Mouse (Mus musculus): ENCODE data around the gene Trdmt1. TPM values are rescaled to one million over a fixed set of nuclear protein-coding genes. Genes with fewer than 3 reads are reported as not detected.

Gene Trdmt1
- polyA plus RNA-seq, 1 experiment from 2014 or later = 8.6 TPM

DNA sequence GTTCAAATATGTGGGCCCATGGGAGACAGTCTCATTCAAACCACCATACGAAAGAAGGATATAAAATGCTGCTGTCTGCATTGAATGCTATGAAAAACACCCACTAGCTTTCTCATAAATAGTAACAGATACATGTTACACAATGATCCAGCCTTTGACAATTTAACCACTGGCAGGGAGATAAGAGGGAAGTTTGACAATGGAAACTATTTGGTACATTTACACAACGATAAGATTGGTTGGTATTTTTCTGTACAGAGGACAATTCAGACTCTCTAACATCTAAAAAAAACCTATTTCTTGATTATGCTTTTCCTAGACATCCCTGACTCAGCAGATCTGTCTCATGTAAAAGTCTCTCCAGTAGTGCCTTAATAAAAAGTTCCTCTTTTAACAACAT, 48.4 kb downstream of the Trdmt1 start:
- WGBS = 86% methylated on average over 2 of the region's 2 CpGs
- no peaks in the 10 kb centered on the region for H3K36me3 ChIP-seq (ENCODE audit: control insufficient read depth, insufficient read depth, low read length)
- DNase-seq (no peak), ATAC-seq (ENCODE audit: low FRiP score, low TSS enrichment) (no peak)
- H3K27ac ChIP-seq (replicated peaks; ENCODE audit: low read depth, low read length) = no peak overlapping the region
- H3K4me2 ChIP-seq (ENCODE audit: low read length) = no peak overlapping the region
- no peak overlapping the region for H3K9ac ChIP-seq (replicated peaks; ENCODE audit: low read length)
- H3K9me3 ChIP-seq (ENCODE audit: control insufficient read depth, low read length) = no peaks in the 10 kb centered on the region
- H3K4me1 ChIP-seq (ENCODE audit: control insufficient read depth, insufficient read depth, low read length) = no peaks in the 10 kb centered on the region
- H3K27me3 ChIP-seq (ENCODE audit: control insufficient read depth, insufficient read depth, low read length) = no peaks in the 10 kb centered on the region
- H3K4me3 ChIP-seq (replicated peaks; ENCODE audit: low read depth, low read length) = no peak overlapping the region

DNA sequence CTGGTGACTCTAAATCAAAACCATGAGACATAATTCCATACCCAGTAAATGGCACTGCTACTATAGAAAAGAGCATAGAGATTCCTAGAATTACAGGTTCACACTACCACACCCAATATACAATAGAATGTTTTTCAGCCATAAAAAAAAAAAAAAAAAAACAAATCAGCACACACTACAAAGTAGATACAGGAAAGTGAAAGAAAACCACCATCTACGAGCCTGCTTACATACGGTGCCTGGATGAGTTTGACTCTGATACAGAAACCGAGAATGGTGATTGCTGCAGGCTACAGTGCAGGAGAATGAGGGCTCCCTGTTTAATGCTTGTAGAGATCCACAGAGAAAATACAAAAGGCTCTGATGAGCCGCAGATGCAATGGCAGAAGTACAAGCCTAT, 51.5 kb downstream of the Trdmt1 start:
- 79% methylated on average over 4 of the region's 4 CpGs for WGBS
- no peak for DNase-seq

DNA sequence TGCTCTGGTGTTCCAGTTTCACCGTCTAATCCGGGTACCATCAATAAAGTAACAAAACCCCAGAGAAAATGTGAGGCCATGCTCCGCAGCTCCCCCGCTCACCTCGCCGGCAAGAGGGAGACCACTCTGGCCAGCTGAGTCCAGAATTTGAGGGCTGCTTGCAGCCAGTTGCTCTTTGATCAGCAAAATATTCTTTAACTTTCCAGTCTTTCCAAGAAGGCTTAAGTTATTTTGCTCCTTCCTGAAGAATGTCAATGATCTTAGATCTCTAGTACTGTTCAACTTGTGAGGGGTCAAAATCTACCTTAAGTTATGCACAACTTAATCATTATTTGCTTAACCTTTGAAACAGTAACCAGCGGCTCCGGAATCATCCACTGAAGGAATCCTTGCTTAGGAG, 52.7 kb downstream of the Trdmt1 start, which contains the start of gene Cubn:
Gene Cubn, minus strand, starts transcription at position 80 of the 400 bp plus-strand sequence.
- Histone ChIP-seq H3K9me3 (ENCODE audit: control insufficient read depth, low read length) (no peaks in the 10 kb centered on the region), H3K36me3 (ENCODE audit: control insufficient read depth, insufficient read depth, low read length) (no peaks in the 10 kb centered on the region), H3K9ac (replicated peaks; ENCODE audit: low read length) (no peak within 1 kb of the TSS), H3K4me1 (ENCODE audit: control insufficient read depth, insufficient read depth, low read length) (no peaks in the 10 kb centered on the region), H3K27me3 (ENCODE audit: control insufficient read depth, insufficient read depth, low read length) (no peaks in the 10 kb centered on the region), H3K4me2 (ENCODE audit: low read length) (no peak within 1 kb of the TSS), H3K27ac (replicated peaks; ENCODE audit: low read depth, low read length) (no peak within 1 kb of the TSS), H3K4me3 (replicated peaks; ENCODE audit: low read depth, low read length) (no peak within 1 kb of the TSS)
- DNase-seq (no peak), ATAC-seq (ENCODE audit: low FRiP score, low TSS enrichment) (no peak)
- 31% methylated on average over 8 of the region's 8 CpGs for WGBS

More for the DNA sequence above, 51.5 kb downstream of the Trdmt1 start:
- Histone ChIP-seq H3K4me2 (ENCODE audit: low read length) (no peak overlapping the region), H3K27me3 (ENCODE audit: control insufficient read depth, insufficient read depth, low read length) (no peaks in the 10 kb centered on the region), H3K9ac (replicated peaks; ENCODE audit: low read length) (no peak overlapping the region), H3K4me3 (replicated peaks; ENCODE audit: low read depth, low read length) (no peak overlapping the region), H3K9me3 (ENCODE audit: control insufficient read depth, low read length) (no peaks in the 10 kb centered on the region), H3K36me3 (ENCODE audit: control insufficient read depth, insufficient read depth, low read length) (no peaks in the 10 kb centered on the region), H3K4me1 (ENCODE audit: control insufficient read depth, insufficient read depth, low read length) (no peaks in the 10 kb centered on the region), H3K27ac (replicated peaks; ENCODE audit: low read depth, low read length) (no peak overlapping the region)
- no peak for ATAC-seq (ENCODE audit: low FRiP score, low TSS enrichment)

DNA sequence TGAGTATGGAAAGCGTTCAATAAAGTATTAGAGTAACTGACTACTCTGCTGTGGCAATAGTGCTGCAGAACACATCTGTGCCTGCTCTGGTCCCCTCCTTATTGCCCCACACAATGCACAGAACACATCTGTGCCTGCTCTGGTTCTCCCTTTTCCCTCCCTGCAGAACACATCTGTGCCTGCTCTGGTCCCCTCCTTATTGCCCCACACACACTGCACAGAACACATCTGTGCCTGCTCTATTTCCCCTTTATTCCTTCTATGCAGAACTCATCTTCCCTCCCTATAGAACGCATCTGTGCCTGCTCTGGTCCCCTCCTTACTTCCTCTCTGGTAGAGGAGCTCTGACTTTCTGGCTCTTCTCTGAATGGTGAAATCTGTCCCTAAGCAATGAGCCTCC, 54.0 kb downstream of the Trdmt1 start:
- Histone ChIP-seq H3K36me3 (ENCODE audit: control insufficient read depth, insufficient read depth, low read length) (no peaks in the 10 kb centered on the region), H3K4me2 (ENCODE audit: low read length) (no peak overlapping the region), H3K9me3 (ENCODE audit: control insufficient read depth, low read length) (no peaks in the 10 kb centered on the region), H3K27ac (replicated peaks; ENCODE audit: low read depth, low read length) (no peak overlapping the region), H3K4me1 (ENCODE audit: control insufficient read depth, insufficient read depth, low read length) (no peaks in the 10 kb centered on the region), H3K4me3 (replicated peaks; ENCODE audit: low read depth, low read length) (no peak overlapping the region), H3K27me3 (ENCODE audit: control insufficient read depth, insufficient read depth, low read length) (no peaks in the 10 kb centered on the region), H3K9ac (replicated peaks; ENCODE audit: low read length) (no peak overlapping the region)
- DNase-seq (no peak), ATAC-seq (ENCODE audit: low FRiP score, low TSS enrichment) (no peak)
- 93% methylated on average over 2 of the region's 2 CpGs for WGBS

DNA sequence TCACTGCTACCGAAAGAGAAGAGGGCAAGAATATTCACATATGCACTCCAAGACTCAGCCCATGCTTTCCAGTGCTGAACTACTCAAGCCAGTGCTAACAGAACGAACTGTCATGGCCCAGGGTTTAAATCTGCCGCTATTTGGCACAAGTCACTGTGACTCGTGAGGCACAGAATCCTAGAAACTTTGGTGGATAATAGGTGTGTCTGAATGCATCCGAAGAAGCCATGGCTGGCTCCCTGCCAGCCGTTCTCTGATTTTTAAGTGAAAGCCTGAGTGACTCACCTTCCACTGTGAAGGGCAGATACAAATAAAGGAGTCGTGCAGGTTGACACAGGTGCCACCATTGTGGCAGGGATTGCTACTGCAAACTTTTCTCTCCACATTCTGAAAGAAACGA, 58.0 kb downstream of the Trdmt1 start:
- Histone ChIP-seq H3K9ac (replicated peaks; ENCODE audit: low read length) (no peak overlapping the region), H3K4me1 (ENCODE audit: control insufficient read depth, insufficient read depth, low read length) (no peaks in the 10 kb centered on the region), H3K36me3 (ENCODE audit: control insufficient read depth, insufficient read depth, low read length) (no peaks in the 10 kb centered on the region), H3K9me3 (ENCODE audit: control insufficient read depth, low read length) (no peaks in the 10 kb centered on the region), H3K27me3 (ENCODE audit: control insufficient read depth, insufficient read depth, low read length) (no peaks in the 10 kb centered on the region), H3K4me3 (replicated peaks; ENCODE audit: low read depth, low read length) (no peak overlapping the region), H3K4me2 (ENCODE audit: low read length) (no peak overlapping the region), H3K27ac (replicated peaks; ENCODE audit: low read depth, low read length) (no peak overlapping the region)
- WGBS = 77% methylated on average over 8 of the region's 8 CpGs
- DNase-seq = no peak
- no peak for ATAC-seq (ENCODE audit: low FRiP score, low TSS enrichment)

DNA sequence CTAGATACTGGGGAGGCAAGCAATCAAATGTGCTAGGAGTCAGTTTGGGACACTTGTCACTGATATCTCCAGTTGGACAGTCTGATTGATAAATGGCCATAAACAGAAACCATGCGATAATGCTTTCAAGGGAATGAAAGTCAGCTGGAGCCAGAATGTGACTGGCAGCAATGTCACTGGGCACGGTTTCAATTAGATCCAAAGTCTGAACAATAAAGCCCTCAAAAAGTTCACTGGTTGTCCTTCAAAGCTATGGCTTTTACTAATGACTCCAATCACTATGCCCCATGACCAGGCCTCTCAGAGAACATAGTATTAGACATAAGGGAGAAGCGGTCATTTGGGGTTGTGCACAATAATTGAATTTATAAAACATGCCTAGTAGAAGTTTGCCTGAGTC, 59.9 kb downstream of the Trdmt1 start:
- no peak for DNase-seq
- H3K4me1 ChIP-seq (ENCODE audit: control insufficient read depth, insufficient read depth, low read length) = no peaks in the 10 kb centered on the region
- WGBS = 91% methylated on average over 3 of the region's 3 CpGs

DNA sequence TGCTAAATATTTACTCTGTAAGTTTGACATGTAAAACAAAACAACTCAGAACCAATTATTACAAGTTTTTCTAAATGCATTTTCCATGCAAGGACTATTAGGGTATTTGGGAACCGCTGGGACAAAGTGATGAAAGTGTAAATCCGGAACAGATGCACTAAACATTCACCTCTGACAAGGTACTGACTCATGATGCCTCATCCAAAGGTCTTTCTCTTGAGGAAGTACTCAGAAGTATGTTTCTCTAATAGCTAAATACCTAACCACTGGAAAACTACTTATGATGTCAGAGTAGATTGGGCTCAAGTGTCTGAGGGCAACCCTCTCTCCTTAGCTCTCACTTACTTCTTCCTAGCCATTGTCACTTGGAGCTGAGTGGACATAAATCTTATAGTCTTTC, 63.7 kb downstream of the Trdmt1 start:
- Histone ChIP-seq H3K27ac (replicated peaks; ENCODE audit: low read depth, low read length) (no peak overlapping the region), H3K9me3 (ENCODE audit: control insufficient read depth, low read length) (no peaks in the 10 kb centered on the region), H3K9ac (replicated peaks; ENCODE audit: low read length) (no peak overlapping the region), H3K4me1 (ENCODE audit: control insufficient read depth, insufficient read depth, low read length) (no peaks in the 10 kb centered on the region), H3K4me3 (replicated peaks; ENCODE audit: low read depth, low read length) (no peak overlapping the region), H3K4me2 (ENCODE audit: low read length) (no peak overlapping the region), H3K36me3 (ENCODE audit: control insufficient read depth, insufficient read depth, low read length) (no peaks in the 10 kb centered on the region), H3K27me3 (ENCODE audit: control insufficient read depth, insufficient read depth, low read length) (no peaks in the 10 kb centered on the region)
- WGBS = 88% methylated on average over 2 of the region's 2 CpGs
- DNase-seq (no peak), ATAC-seq (ENCODE audit: low FRiP score, low TSS enrichment) (no peak)

More for the DNA sequence above, 59.9 kb downstream of the Trdmt1 start:
- no peaks in the 10 kb centered on the region for H3K27me3 ChIP-seq (ENCODE audit: control insufficient read depth, insufficient read depth, low read length)
- no peak for ATAC-seq (ENCODE audit: low FRiP score, low TSS enrichment)
- no peak overlapping the region for H3K9ac ChIP-seq (replicated peaks; ENCODE audit: low read length)
- no peaks in the 10 kb centered on the region for H3K9me3 ChIP-seq (ENCODE audit: control insufficient read depth, low read length)
- no peak overlapping the region for H3K27ac ChIP-seq (replicated peaks; ENCODE audit: low read depth, low read length)
- no peaks in the 10 kb centered on the region for H3K36me3 ChIP-seq (ENCODE audit: control insufficient read depth, insufficient read depth, low read length)
- H3K4me2 ChIP-seq (ENCODE audit: low read length) = no peak overlapping the region
- H3K4me3 ChIP-seq (replicated peaks; ENCODE audit: low read depth, low read length) = no peak overlapping the region

DNA sequence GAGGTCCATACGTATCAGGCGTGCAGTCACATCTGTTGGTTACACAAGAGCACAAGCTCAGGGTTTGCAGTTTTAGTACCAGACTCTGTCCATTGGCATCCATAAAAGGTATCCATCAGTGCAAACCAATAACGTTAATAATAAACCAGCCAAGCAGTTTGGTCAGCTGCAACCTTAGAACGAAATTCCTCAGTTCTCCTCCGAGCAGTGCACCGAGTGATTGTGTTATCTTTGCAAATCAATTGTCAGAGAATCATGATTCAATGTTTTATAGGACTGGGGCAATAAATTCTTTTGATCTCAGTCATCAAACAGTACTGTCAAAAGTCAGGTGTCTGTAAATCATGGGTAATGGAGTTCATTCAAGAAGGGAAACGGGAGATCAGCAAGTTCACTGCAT, 65.3 kb downstream of the Trdmt1 start:
- DNase-seq = no peak
- H3K36me3 ChIP-seq (ENCODE audit: control insufficient read depth, insufficient read depth, low read length) = no peaks in the 10 kb centered on the region
- no peaks in the 10 kb centered on the region for H3K9me3 ChIP-seq (ENCODE audit: control insufficient read depth, low read length)
- no peak overlapping the region for H3K27ac ChIP-seq (replicated peaks; ENCODE audit: low read depth, low read length)
- H3K4me1 ChIP-seq (ENCODE audit: control insufficient read depth, insufficient read depth, low read length) = no peaks in the 10 kb centered on the region
- H3K27me3 ChIP-seq (ENCODE audit: control insufficient read depth, insufficient read depth, low read length) = no peaks in the 10 kb centered on the region
- H3K9ac ChIP-seq (replicated peaks; ENCODE audit: low read length) = no peak overlapping the region
- 92% methylated on average over 7 of the region's 7 CpGs for WGBS
- no peak for ATAC-seq (ENCODE audit: low FRiP score, low TSS enrichment)
- no peak overlapping the region for H3K4me3 ChIP-seq (replicated peaks; ENCODE audit: low read depth, low read length)
- no peak overlapping the region for H3K4me2 ChIP-seq (ENCODE audit: low read length)

DNA sequence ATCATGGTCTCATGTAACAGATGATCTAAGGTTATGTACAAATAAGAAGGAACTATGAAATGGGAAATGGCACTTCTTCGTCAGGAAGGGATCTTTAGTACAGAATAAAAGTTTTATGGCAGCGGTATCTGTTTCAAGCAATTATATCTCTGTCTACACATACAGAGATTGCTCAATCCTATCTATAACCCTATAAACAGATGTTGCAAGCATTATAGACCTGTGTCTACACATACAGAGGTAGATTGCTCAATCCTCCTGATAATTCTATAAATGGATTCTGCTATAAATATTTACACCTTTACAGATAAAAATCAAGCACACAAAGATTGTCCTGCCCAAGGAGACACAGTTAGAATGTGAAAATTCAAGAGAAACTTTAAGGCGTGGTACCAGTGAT, 74.4 kb downstream of the Trdmt1 start:
- Histone ChIP-seq H3K4me1 (ENCODE audit: control insufficient read depth, insufficient read depth, low read length) (no peaks in the 10 kb centered on the region), H3K9ac (replicated peaks; ENCODE audit: low read length) (no peak overlapping the region), H3K4me2 (ENCODE audit: low read length) (no peak overlapping the region), H3K9me3 (ENCODE audit: control insufficient read depth, low read length) (no peaks in the 10 kb centered on the region), H3K36me3 (ENCODE audit: control insufficient read depth, insufficient read depth, low read length) (no peaks in the 10 kb centered on the region), H3K27ac (replicated peaks; ENCODE audit: low read depth, low read length) (no peak overlapping the region), H3K4me3 (replicated peaks; ENCODE audit: low read depth, low read length) (no peak overlapping the region), H3K27me3 (ENCODE audit: control insufficient read depth, insufficient read depth, low read length) (no peaks in the 10 kb centered on the region)
- 94% methylated on average over 3 of the region's 3 CpGs for WGBS
- DNase-seq (no peak), ATAC-seq (ENCODE audit: low FRiP score, low TSS enrichment) (no peak)

All from midbrain, embryonic 14.5 days (tissue).